Mouse (Mus musculus) kidney, embryonic 16.5 days (tissue): ENCODE measurements at regions not wholly inside any gene's neighbourhood (a gene's known extent, or its start where the extent isn't known, plus 50 kb on each side); places are given as distances from the start of the nearest gene placed in this dataset.

ENCODE experiments used
- ATAC-seq: fragments of 200-750 bp; cut with Nextera tagmentation; 2 replicates; pipeline ENCODE4 v1.8.0; 2017; ENCODE audit warnings: moderate TSS enrichment; ENCODE audit not compliant: low FRiP score, low TSS enrichment
- H3K27ac ChIP-seq: fragments of 300-500 bp; sonication (generic); 2 replicates; pipeline ENCODE4 v1.5.1; 2014; ENCODE audit warnings: low read length
- H3K27me3 ChIP-seq: fragments of 300-500 bp; sonication (generic); 2 replicates; pipeline ENCODE4 v1.6.1; 2014; ENCODE audit warnings: low read length, control low read depth, mixed read lengths; ENCODE audit not compliant: insufficient read depth
- H3K36me3 ChIP-seq: fragments of 300-500 bp; sonication (generic); 2 replicates; pipeline ENCODE4 v1.6.1; 2014; ENCODE audit warnings: low read length, control low read depth, mixed read lengths; ENCODE audit not compliant: insufficient read depth
- H3K4me1 ChIP-seq: fragments of 300-500 bp; sonication (generic); 2 replicates; pipeline ENCODE4 v1.6.1; 2014; ENCODE audit warnings: low read length, control low read depth, mixed read lengths; ENCODE audit not compliant: insufficient read depth
- H3K4me2 ChIP-seq: fragments of 300-500 bp; sonication (generic); replicated peaks from 2 replicates; pipeline ENCODE4 v1.6.1; 2014; ENCODE audit warnings: low read depth, low read length
- H3K4me3 ChIP-seq: fragments of 300-500 bp; sonication (generic); 2 replicates; pipeline ENCODE4 v1.5.1; 2014; ENCODE audit warnings: mild to moderate bottlenecking, low read length
- H3K9ac ChIP-seq: fragments of 300-500 bp; sonication (generic); replicated peaks from 2 replicates; pipeline ENCODE4 v1.6.1; 2014; ENCODE audit warnings: low read length
- H3K9me3 ChIP-seq: fragments of 300-500 bp; sonication (generic); 2 replicates; pipeline ENCODE4 v1.6.1; 2016; ENCODE audit warnings: low read length, control low read depth
- WGBS: fragments of 180-500 bp; shearing (Covaris S2); extraction: QIAGEN DNeasy Blood & Tissue Kit; methylation state at CpG from one replicate; pipeline ENCODE4 v1.1.7; 2014; 5-methylcytosine and 5-hydroxymethylcytosine counted together

- Histone ChIP-seq H3K4me3 (no peak overlapping the region), H3K9ac (no peak overlapping the region), H3K36me3 (no peaks in the 10 kb centered on the region), H3K4me2 (no peak overlapping the region), H3K27me3 (no peaks in the 10 kb centered on the region), H3K4me1 (peaks cover 17% of the 10 kb centered on the region), H3K9me3 (no peaks in the 10 kb centered on the region), H3K27ac (no peak overlapping the region)
- ATAC-seq = no peak
- 54% methylated on average over 8 of the region's 8 CpGs for WGBS
Measured at GRCm38 (mm10) chr7:142593729-142594375, 61.4 kb downstream of the Mrpl23 start.

DNA sequence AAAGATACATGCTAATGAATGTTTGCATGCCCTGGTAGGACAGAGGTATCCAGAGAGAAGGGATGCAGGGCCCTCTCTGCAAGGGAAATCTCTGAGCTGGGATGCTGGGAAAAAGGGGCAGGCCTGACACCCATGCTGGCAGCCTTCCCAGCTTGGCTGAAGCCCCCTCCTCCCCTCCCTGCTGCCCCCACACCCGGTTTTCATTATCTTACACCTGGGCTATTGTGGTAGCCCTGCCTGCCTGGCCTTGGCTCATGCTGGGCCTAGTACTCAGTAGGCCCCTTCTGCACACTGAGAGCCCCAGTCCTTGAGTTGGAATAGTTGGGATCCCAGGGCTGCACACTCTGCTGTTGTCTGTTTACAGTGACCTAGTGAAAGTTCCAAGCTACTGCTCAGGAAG, 62.9 kb downstream of the Mrpl23 start:
- H3K9me3 ChIP-seq = no peaks in the 10 kb centered on the region
- no peaks in the 10 kb centered on the region for H3K27me3 ChIP-seq
- no peak overlapping the region for H3K4me2 ChIP-seq
- H3K9ac ChIP-seq = no peak overlapping the region
- no peak overlapping the region for H3K4me3 ChIP-seq
- ATAC-seq = no peak
- H3K27ac ChIP-seq = no peak overlapping the region
- H3K36me3 ChIP-seq = no peaks in the 10 kb centered on the region
- 20% methylated on average over 1 of the region's 1 CpGs for whole genome bisulfite sequencing
- H3K4me1 ChIP-seq = peaks cover 17% of the 10 kb centered on the region

DNA sequence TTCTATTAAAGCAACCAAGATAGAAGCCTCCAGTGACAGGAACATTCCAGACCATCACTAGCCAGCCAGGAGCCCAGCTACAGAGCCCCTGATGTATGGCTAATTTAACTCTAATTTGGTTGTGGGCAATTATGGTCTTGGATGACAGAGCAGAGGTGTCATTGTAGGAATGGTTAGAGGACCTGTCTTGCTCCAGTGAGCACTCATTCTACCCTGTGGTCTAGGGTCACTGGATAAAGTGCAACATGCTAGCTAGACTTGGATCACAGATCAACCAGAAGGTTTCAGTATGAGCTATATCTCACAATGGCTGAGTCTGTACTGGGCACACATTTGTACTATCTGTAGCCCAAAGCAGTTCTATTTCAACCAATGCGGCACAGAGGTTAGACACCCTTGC, 63.7 kb downstream of the Mrpl23 start:
- Histone ChIP-seq H3K9me3 (no peaks in the 10 kb centered on the region), H3K9ac (no peak overlapping the region), H3K4me3 (no peak overlapping the region), H3K27ac (no peak overlapping the region), H3K4me1 (peaks cover 17% of the 10 kb centered on the region), H3K27me3 (no peaks in the 10 kb centered on the region), H3K36me3 (no peaks in the 10 kb centered on the region), H3K4me2 (no peak overlapping the region)
- ATAC-seq = peak; percentile 52; the same call in 1 of the 2 replicates
- WGBS = 67% methylated on average over 1 of the region's 1 CpGs

- Histone ChIP-seq H3K36me3 (no peaks in the 10 kb centered on the region), H3K9ac (no peak overlapping the region), H3K27ac (no peak overlapping the region), H3K4me2 (no peak overlapping the region), H3K4me1 (peaks cover 13% of the 10 kb centered on the region), H3K4me3 (no peak overlapping the region), H3K9me3 (no peaks in the 10 kb centered on the region), H3K27me3 (no peaks in the 10 kb centered on the region)
- ATAC-seq = no peak
- 56% methylated on average over 7 of the region's 7 CpGs for WGBS
Measured at GRCm38 (mm10) chr7:142597961-142598360, 65.5 kb downstream of the Mrpl23 start.

- WGBS = 79% methylated on average over 15 of the region's 15 CpGs
- no peak overlapping the region for H3K27ac ChIP-seq
- H3K4me1 ChIP-seq = peaks cover 13% of the 10 kb centered on the region
- H3K36me3 ChIP-seq = no peaks in the 10 kb centered on the region
- H3K4me2 ChIP-seq = no peak overlapping the region
- H3K9ac ChIP-seq = 0 out of 2 replicates have a peak overlapping the region, but pooled peaks have one; percentile 13
- no peak overlapping the region for H3K4me3 ChIP-seq
- no peak for ATAC-seq
- H3K27me3 ChIP-seq = no peaks in the 10 kb centered on the region
- no peaks in the 10 kb centered on the region for H3K9me3 ChIP-seq
Measured at GRCm38 (mm10) chr7:142599942-142600341, 66.7 kb downstream of the Igf2 start.

- Histone ChIP-seq H3K4me1 (peaks cover 13% of the 10 kb centered on the region), H3K9ac (0 out of 2 replicates have a peak overlapping the region, but pooled peaks have one; percentile 13), H3K36me3 (no peaks in the 10 kb centered on the region), H3K27me3 (no peaks in the 10 kb centered on the region), H3K4me3 (no peak overlapping the region), H3K9me3 (no peaks in the 10 kb centered on the region), H3K4me2 (no peak overlapping the region), H3K27ac (no peak overlapping the region)
- WGBS = 11% methylated on average over 1 of the region's 1 CpGs
- ATAC-seq = no peak
Measured at GRCm38 (mm10) chr7:142600400-142600799, 66.2 kb downstream of the Igf2 start.
